18 mouse cellular contexts compared by ENCODE assay signal in genomic region chr17:21530645-21531330, GRCm38 (mm10). TPM values are rescaled to one million over a fixed set of nuclear protein-coding genes. Genes with fewer than 3 reads are reported as not detected.
DNase-seq lines count a peak whose midpoint lies in the region; ATAC-seq and TF ChIP-seq lines count a peak whose summit lies in the region.
"Had no signal": no experiment of that assay in that cellular context is flagged by ENCODE, and none has a peak within 500 bp of the region (broad histone marks: within the 10 kb centered on the region; RNA-seq: fewer than 3 reads in every experiment).

No protein-coding gene starts in this region.

- peaks cover 22% of the 10 kb centered on the region for H3K4me1 ChIP-seq in heart, embryonic 15.5 days (replicated peaks)
- H3K4me1 ChIP-seq in midbrain, postnatal 0 days (ENCODE audit: insufficient read depth, low read length) = peaks cover 5% of the 10 kb centered on the region; the same call in 1 of the 2 replicates
- peaks cover 5% of the 10 kb centered on the region; the same call in 1 of the 2 replicates for H3K4me1 ChIP-seq in midbrain, embryonic 11.5 days (ENCODE audit: control insufficient read depth, insufficient read depth, low read length)

- no peak for ATAC-seq in heart, embryonic 15.5 days (replicated peaks; ENCODE audit: insufficient number of reproducible peaks, insufficient read depth, low FRiP score, low read depth)
- ATAC-seq in midbrain, postnatal 0 days (ENCODE audit: low FRiP score) = no peak
- no peak for ATAC-seq in midbrain, embryonic 11.5 days (ENCODE audit: low FRiP score)
- ATAC-seq: forebrain, postnatal 0 days; liver, postnatal 0 days had no signal

- WGBS in heart, embryonic 15.5 days = 71% methylated on average over 5 of the region's 5 CpGs
- 67% methylated on average over 5 of the region's 5 CpGs for WGBS in midbrain, postnatal 0 days
- 63% methylated on average over 5 of the region's 5 CpGs for WGBS in midbrain, embryonic 11.5 days

- peak overlapping the region; percentile 77; the same call in 1 of the 2 replicates for H3K4me2 ChIP-seq in heart, embryonic 15.5 days
- H3K4me2 ChIP-seq in midbrain, postnatal 0 days (ENCODE audit: low read depth, low read length, poor library complexity, severe bottlenecking) = peak overlapping the region; percentile 72; the same call in 1 of the 2 replicates
- no peak overlapping the region for H3K4me2 ChIP-seq in midbrain, embryonic 11.5 days

- no peak overlapping the region; the same call in 1 of the 2 replicates for H3K27ac ChIP-seq in heart, embryonic 15.5 days
- H3K27ac ChIP-seq in midbrain, postnatal 0 days (ENCODE audit: low read depth, low read length) = no peak overlapping the region
- no peak overlapping the region for H3K27ac ChIP-seq in midbrain, embryonic 11.5 days (ENCODE audit: low read depth, low read length)

- DNase-seq in cerebellum, adult 9-11 months = peak; percentile 18
- no peak for DNase-seq in cerebellum, postnatal 10 days
- no peak for DNase-seq in heart, adult 8-10 months (ENCODE audit: low spot score)
- no peak for DNase-seq in midbrain, postnatal 0 days (ENCODE audit: low spot score)
- DNase-seq in midbrain, embryonic 11.5 days (ENCODE audit: low spot score, missing footprints) = no peak
- no peak for DNase-seq in kidney, postnatal 25 days
- DNase-seq: cerebellum, adult 8-10 months; forebrain, postnatal 0 days; kidney, adult 11 months; liver, postnatal 0 days; right cerebral cortex, postnatal 25 days; thymus, adult 18-20 months had no signal

- H3K4me3 ChIP-seq in heart, embryonic 15.5 days = no peak overlapping the region
- no peak overlapping the region for H3K4me3 ChIP-seq in midbrain, postnatal 0 days (ENCODE audit: low read depth, low read length)
- no peak overlapping the region for H3K4me3 ChIP-seq in midbrain, embryonic 11.5 days (ENCODE audit: low read depth, low read length)
- H3K4me3 ChIP-seq: megakaryocyte, embryonic 14.5 days had no signal

- H3K27me3 ChIP-seq in heart, embryonic 15.5 days = no peaks in the 10 kb centered on the region
- H3K27me3 ChIP-seq in midbrain, postnatal 0 days (ENCODE audit: insufficient read depth, low read length) = no peaks in the 10 kb centered on the region
- no peaks in the 10 kb centered on the region for H3K27me3 ChIP-seq in midbrain, embryonic 11.5 days (ENCODE audit: control insufficient read depth, insufficient read depth, low read length)
- H3K27me3 ChIP-seq: embryonic facial prominence, embryonic 15.5 days; megakaryocyte, embryonic 14.5 days; stomach, embryonic 15.5 days had no signal

- TF ChIP-seq CTCF in midbrain, postnatal 0 days (IDR thresholded peaks at IDR 0.05) = no peak

- no peak overlapping the region for H3K9ac ChIP-seq in heart, embryonic 15.5 days
- H3K9ac ChIP-seq in midbrain, postnatal 0 days (replicated peaks; ENCODE audit: low read length, poor library complexity, severe bottlenecking) = no peak overlapping the region
- H3K9ac ChIP-seq in midbrain, embryonic 11.5 days (ENCODE audit: low read length) = no peak overlapping the region
- H3K9ac ChIP-seq: liver, postnatal 0 days had no signal

- H3K9me3 ChIP-seq in heart, embryonic 15.5 days (replicated peaks) = no peaks in the 10 kb centered on the region
- no peaks in the 10 kb centered on the region for H3K9me3 ChIP-seq in midbrain, postnatal 0 days (ENCODE audit: low read length)
- H3K9me3 ChIP-seq in midbrain, embryonic 11.5 days (ENCODE audit: control insufficient read depth, low read length) = no peaks in the 10 kb centered on the region
- H3K9me3 ChIP-seq: embryonic facial prominence, embryonic 15.5 days; megakaryocyte, embryonic 14.5 days; stomach, embryonic 15.5 days had no signal

- H3K36me3 ChIP-seq in heart, embryonic 15.5 days = no peaks in the 10 kb centered on the region
- no peaks in the 10 kb centered on the region for H3K36me3 ChIP-seq in midbrain, postnatal 0 days (ENCODE audit: insufficient read depth, low read length)
- no peaks in the 10 kb centered on the region for H3K36me3 ChIP-seq in midbrain, embryonic 11.5 days (ENCODE audit: control insufficient read depth, insufficient read depth, low read length)
- H3K36me3 ChIP-seq: embryonic facial prominence, embryonic 15.5 days; forebrain, embryonic 10.5 days; stomach, embryonic 15.5 days had no signal

RNA-seq across cellular contexts. Expression of gene Zfp52, which starts 4.6 kb away (rescaled TPM):
- polyA plus RNA-seq in heart, embryonic 15.5 days (2015; fragmentation: Nextera tagmentation; extraction: Ambion mirVana) = 4.0 TPM in 2 replicates
- 1 to 10 TPM; 5.4 to 7.1 (median 6.2) TPM for total RNA-seq in heart, adult 8-10 months (2022)
- 2.9 and 4.1 TPM in 2 replicates for total RNA-seq in midbrain, postnatal 0 days (2014; rRNA removed)
- 1.9 and 2.1 TPM in 2 replicates for polyA plus RNA-seq in midbrain, postnatal 0 days (2015; fragmentation: Nextera tagmentation; extraction: Ambion mirVana)
- polyA plus RNA-seq in midbrain, embryonic 11.5 days (2014; fragmentation: Nextera tagmentation; extraction: Ambion mirVana) = 1.6 TPM in 2 replicates
- polyA plus RNA-seq: liver, adult 2 months had no signal

RNA-seq across cellular contexts. Expression of gene Zfp948, which starts 36.0 kb away (rescaled TPM):
- 9.7 and 11.4 TPM in 2 replicates for polyA plus RNA-seq in heart, embryonic 15.5 days (2015; fragmentation: Nextera tagmentation; extraction: Ambion mirVana)
- total RNA-seq in heart, adult 8-10 months (2022) = 1 to 10 TPM; 2.8 to 3.5 (median 3.1) TPM
- total RNA-seq in midbrain, postnatal 0 days (2014; rRNA removed) = 11.5 and 13.5 TPM in 2 replicates
- polyA plus RNA-seq in midbrain, postnatal 0 days (2015; fragmentation: Nextera tagmentation; extraction: Ambion mirVana) = 15.7 and 18.5 TPM in 2 replicates
- 19.5 and 21.3 TPM in 2 replicates for polyA plus RNA-seq in midbrain, embryonic 11.5 days (2014; fragmentation: Nextera tagmentation; extraction: Ambion mirVana)

RNA-seq across cellular contexts. Expression of gene Zfp53, which starts 42.0 kb away (rescaled TPM):
- 4.9 and 6.9 TPM in 2 replicates for polyA plus RNA-seq in heart, embryonic 15.5 days (2015; fragmentation: Nextera tagmentation; extraction: Ambion mirVana)
- 1 to 10 TPM; 1.8 to 3.1 (median 2.4) TPM for total RNA-seq in heart, adult 8-10 months (2022)
- 1.5 and 5.4 TPM in 2 replicates for total RNA-seq in midbrain, postnatal 0 days (2014; rRNA removed)
- polyA plus RNA-seq in midbrain, postnatal 0 days (2015; fragmentation: Nextera tagmentation; extraction: Ambion mirVana) = 8.9 and 10.5 TPM in 2 replicates
- 10.9 and 12.4 TPM in 2 replicates for polyA plus RNA-seq in midbrain, embryonic 11.5 days (2014; fragmentation: Nextera tagmentation; extraction: Ambion mirVana)
